Mouse (Mus musculus) midbrain, embryonic 15.5 days (tissue): ENCODE measurements around the gene Txndc17. TPM values are rescaled to one million over a fixed set of nuclear protein-coding genes. Genes with fewer than 3 reads are reported as not detected.

Experiments
- ATAC-seq: fragments of 200-750 bp; cut with Nextera tagmentation; replicated peaks from 2 replicates; pipeline ENCODE4 v1.8.0; 2017; ENCODE audit warnings: moderate TSS enrichment
- H3K27ac ChIP-seq: fragments of 300-500 bp; sonication (generic); 2 replicates; pipeline ENCODE4 v1.5.1; 2015; ENCODE audit warnings: mild to moderate bottlenecking, inconsistent platforms
- H3K27me3 ChIP-seq: fragments of 300-500 bp; sonication (generic); replicated peaks from 2 replicates; pipeline ENCODE4 v1.6.1; 2015; ENCODE audit warnings: inconsistent platforms
- H3K36me3 ChIP-seq: fragments of 300-500 bp; sonication (generic); replicated peaks from 2 replicates; pipeline ENCODE4 v1.6.1; 2015; ENCODE audit warnings: inconsistent platforms
- H3K4me1 ChIP-seq: fragments of 300-500 bp; sonication (generic); 2 replicates; pipeline ENCODE4 v1.6.1; 2015; ENCODE audit warnings: inconsistent platforms
- H3K4me2 ChIP-seq: fragments of 300-500 bp; sonication (generic); 2 replicates; pipeline ENCODE4 v1.6.1; 2015; ENCODE audit warnings: inconsistent platforms, mild to moderate bottlenecking, moderate library complexity
- H3K4me3 ChIP-seq: fragments of 300-500 bp; sonication (generic); 2 replicates; pipeline ENCODE4 v1.5.1; 2015; ENCODE audit warnings: mild to moderate bottlenecking, inconsistent platforms
- H3K9ac ChIP-seq: fragments of 300-500 bp; sonication (generic); 2 replicates; pipeline ENCODE4 v1.6.1; 2015; ENCODE audit warnings: mild to moderate bottlenecking, inconsistent platforms
- H3K9me3 ChIP-seq: fragments of 300-500 bp; sonication (generic); 2 replicates; pipeline ENCODE4 v1.6.1; 2016; ENCODE audit warnings: inconsistent platforms
- WGBS: fragments of 180-500 bp; shearing (Covaris S2); methylation state at CpG from one replicate; pipeline ENCODE4 v1.1.7; 2015; ENCODE audit warnings: mixed read lengths; 5-methylcytosine and 5-hydroxymethylcytosine counted together
- polyA plus RNA-seq: library from polyadenylated mRNA; unstranded; fragments of >200 nt; fragmentation: Nextera tagmentation; extraction: Ambion mirVana; gene quantifications from 2 replicates; pipeline ENCODE4 v1.2.1, GENCODE M21; 2015

Txndc17 gene
- polyA plus RNA-seq, 1 experiment from 2014 or later, result 141 TPM

GRCm38 (mm10) chr11:72196506-72196905, 10.8 kb upstream of the Txndc17 start:
- H3K27ac ChIP-seq, result no peak overlapping the region
- H3K36me3 ChIP-seq, result peaks cover 16% of the 10 kb centered on the region; the same call in 1 of the 2 replicates
- no peaks in the 10 kb centered on the region for H3K9me3 ChIP-seq
- H3K4me2 ChIP-seq, result no peak overlapping the region
- no peak overlapping the region for H3K4me3 ChIP-seq
- no peak overlapping the region for H3K9ac ChIP-seq
- 87% methylated on average over 8 of the region's 8 CpGs for WGBS
- H3K27me3 ChIP-seq, result no peaks in the 10 kb centered on the region
- H3K4me1 ChIP-seq, result no peaks in the 10 kb centered on the region
- ATAC-seq, result no peak

GRCm38 (mm10) chr11:72203440-72203839, 3.9 kb upstream of the Txndc17 start:
- Histone ChIP-seq H3K9ac (no peak overlapping the region), H3K36me3 (peaks cover 9% of the 10 kb centered on the region; the same call in 1 of the 2 replicates), H3K4me3 (no peak overlapping the region), H3K27me3 (no peaks in the 10 kb centered on the region), H3K9me3 (no peaks in the 10 kb centered on the region), H3K4me1 (peaks cover 30% of the 10 kb centered on the region), H3K27ac (no peak overlapping the region), H3K4me2 (no peak overlapping the region)
- 53% methylated on average over 1 of the region's 1 CpGs for WGBS
- ATAC-seq, result no peak

GRCm38 (mm10) chr11:72205256-72205655, 2.1 kb upstream of the Txndc17 start:
- ATAC-seq, result no peak
- H3K27ac ChIP-seq, result no peak overlapping the region
- peaks cover 5% of the 10 kb centered on the region; the same call in 1 of the 2 replicates for H3K36me3 ChIP-seq
- 75% methylated on average over 6 of the region's 6 CpGs for WGBS
- H3K9ac ChIP-seq, result no peak overlapping the region
- peak overlapping the region; percentile 68 for H3K4me3 ChIP-seq
- H3K9me3 ChIP-seq, result no peaks in the 10 kb centered on the region
- peak overlapping the region; percentile 76 for H3K4me2 ChIP-seq
- no peaks in the 10 kb centered on the region for H3K27me3 ChIP-seq
- peaks cover 30% of the 10 kb centered on the region for H3K4me1 ChIP-seq

GRCm38 (mm10) chr11:72206341-72207203, 775 bp upstream of the Txndc17 start, which contains the start of gene Gm43951:
Gene Gm43951 (minus strand): TSS chr11:72206840.
- no peaks in the 10 kb centered on the region for H3K27me3 ChIP-seq
- peaks cover 16% of the 10 kb centered on the region for H3K36me3 ChIP-seq
- H3K9me3 ChIP-seq, result no peaks in the 10 kb centered on the region
- H3K9ac ChIP-seq, result peak within 1 kb of the TSS; percentile 80
- H3K4me3 ChIP-seq, result peak within 1 kb of the TSS; percentile 68
- under 1% methylated on average over 43 of the region's 43 CpGs for WGBS
- peak within 1 kb of the TSS; percentile 76 for H3K4me2 ChIP-seq
- peak; percentile 70 for ATAC-seq
- H3K27ac ChIP-seq, result peak within 1 kb of the TSS; percentile 76
- H3K4me1 ChIP-seq, result peaks cover 30% of the 10 kb centered on the region

- peak overlapping the region; percentile 76 for H3K27ac ChIP-seq
- ATAC-seq, result no peak
- no peaks in the 10 kb centered on the region for H3K27me3 ChIP-seq
- H3K9me3 ChIP-seq, result no peaks in the 10 kb centered on the region
- H3K4me2 ChIP-seq, result peak overlapping the region; percentile 76
- peak overlapping the region; percentile 68 for H3K4me3 ChIP-seq
- WGBS, result 26% methylated on average over 17 of the region's 17 CpGs
- H3K4me1 ChIP-seq, result peaks cover 29% of the 10 kb centered on the region
- peak overlapping the region; percentile 80 for H3K9ac ChIP-seq
- H3K36me3 ChIP-seq, result peaks cover 16% of the 10 kb centered on the region
Measured at GRCm38 (mm10) chr11:72207834-72208377, 559 bp downstream of the Txndc17 start.

- peaks cover 30% of the 10 kb centered on the region for H3K4me1 ChIP-seq
- peak overlapping the region; percentile 82 for H3K4me2 ChIP-seq
- peak overlapping the region; percentile 84 for H3K4me3 ChIP-seq
- H3K9me3 ChIP-seq, result no peaks in the 10 kb centered on the region
- H3K9ac ChIP-seq, result peak overlapping the region; percentile 83
- H3K27me3 ChIP-seq, result no peaks in the 10 kb centered on the region
- peaks cover 16% of the 10 kb centered on the region for H3K36me3 ChIP-seq
- WGBS, result under 1% methylated on average over 51 of the region's 51 CpGs
- peak; percentile 97 for ATAC-seq
- H3K27ac ChIP-seq, result peak overlapping the region; percentile 85
Measured at GRCm38 (mm10) chr11:72214591-72215409, 7.5 kb downstream of the Txndc17 start.

- H3K4me3 ChIP-seq, result peak within 1 kb of the TSS; percentile 84
- ATAC-seq, result peak; percentile 92
- peak within 1 kb of the TSS; percentile 82 for H3K4me2 ChIP-seq
- H3K9ac ChIP-seq, result peak within 1 kb of the TSS; percentile 83
- H3K27me3 ChIP-seq, result no peaks in the 10 kb centered on the region
- peak within 1 kb of the TSS; percentile 85 for H3K27ac ChIP-seq
- no peaks in the 10 kb centered on the region for H3K9me3 ChIP-seq
- peaks cover 30% of the 10 kb centered on the region for H3K4me1 ChIP-seq
- H3K36me3 ChIP-seq, result peaks cover 10% of the 10 kb centered on the region
- WGBS, result 2% methylated on average over 29 of the region's 29 CpGs
Measured at GRCm38 (mm10) chr11:72215410-72215797, 8.1 kb downstream of the Txndc17 start, which contains the start of gene Med31. Gene Med31 (minus strand): TSS chr11:72215592.

GRCm38 (mm10) chr11:72217116-72217515, 9.8 kb downstream of the Txndc17 start:
- ATAC-seq, result no peak
- Histone ChIP-seq H3K36me3 (no peaks in the 10 kb centered on the region; the same call in 1 of the 2 replicates), H3K4me3 (no peak overlapping the region), H3K27me3 (no peaks in the 10 kb centered on the region), H3K9ac (no peak overlapping the region), H3K4me2 (peak overlapping the region; percentile 82), H3K9me3 (no peaks in the 10 kb centered on the region), H3K4me1 (peaks cover 30% of the 10 kb centered on the region), H3K27ac (no peak overlapping the region)
- WGBS, result 82% methylated on average over 5 of the region's 5 CpGs

- WGBS, result 14% methylated on average over 6 of the region's 6 CpGs
- H3K27ac ChIP-seq, result no peak overlapping the region
- H3K27me3 ChIP-seq, result no peaks in the 10 kb centered on the region
- H3K9ac ChIP-seq, result no peak overlapping the region
- H3K4me3 ChIP-seq, result no peak overlapping the region
- no peaks in the 10 kb centered on the region for H3K9me3 ChIP-seq
- no peaks in the 10 kb centered on the region; the same call in 1 of the 2 replicates for H3K36me3 ChIP-seq
- ATAC-seq, result no peak
- H3K4me1 ChIP-seq, result peaks cover 14% of the 10 kb centered on the region
- H3K4me2 ChIP-seq, result no peak overlapping the region
Measured at GRCm38 (mm10) chr11:72221278-72221677, 13.9 kb downstream of the Txndc17 start.

- WGBS, result 81% methylated on average over 4 of the region's 4 CpGs
- Histone ChIP-seq H3K27me3 (no peaks in the 10 kb centered on the region), H3K4me1 (no peaks in the 10 kb centered on the region), H3K4me2 (no peak overlapping the region), H3K9ac (no peak overlapping the region), H3K27ac (no peak overlapping the region), H3K36me3 (no peaks in the 10 kb centered on the region; the same call in 1 of the 2 replicates), H3K9me3 (no peaks in the 10 kb centered on the region), H3K4me3 (no peak overlapping the region)
- ATAC-seq, result no peak
Measured at GRCm38 (mm10) chr11:72223414-72223813, 16.1 kb downstream of the Txndc17 start.

GRCm38 (mm10) chr11:72224865-72225264, 17.5 kb downstream of the Txndc17 start:
- Histone ChIP-seq H3K27ac (no peak overlapping the region), H3K9ac (no peak overlapping the region), H3K27me3 (no peaks in the 10 kb centered on the region), H3K4me2 (no peak overlapping the region), H3K36me3 (no peaks in the 10 kb centered on the region), H3K4me3 (no peak overlapping the region), H3K4me1 (no peaks in the 10 kb centered on the region), H3K9me3 (no peaks in the 10 kb centered on the region)
- ATAC-seq, result 0 out of 2 replicates have a peak, but pooled peaks have one; percentile 33
- 12% methylated on average over 5 of the region's 5 CpGs for WGBS
